Mouse (Mus musculus): Measurements from ENCODE around the gene Muc4. TPM values are rescaled to one million over a fixed set of nuclear protein-coding genes. Genes with fewer than 3 reads are reported as not detected.

The Muc4 gene
- not detected in 2 replicates for polyA plus RNA-seq (2012; ENCODE audit: insufficient read depth, low replicate concordance)

DNA sequence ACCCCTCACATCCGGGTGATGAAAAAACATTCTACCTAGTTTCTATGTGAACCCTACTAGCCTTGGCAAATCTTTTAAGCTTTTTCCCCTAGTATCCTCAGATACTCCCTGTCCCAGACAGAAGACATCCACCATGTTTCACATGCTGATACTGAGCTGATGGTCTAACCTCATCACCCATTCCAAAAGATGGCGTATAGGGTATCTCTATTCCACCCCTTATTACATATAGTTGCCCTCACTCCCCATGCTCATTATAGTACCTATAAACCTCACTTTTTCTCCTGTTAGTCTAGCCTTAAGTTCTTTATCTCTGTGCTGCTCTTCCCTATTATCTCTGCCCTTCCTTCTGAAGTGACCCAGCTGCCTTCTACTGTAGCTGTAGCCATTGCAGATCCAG, at the start of gene Muc4:
TSS of gene Muc4 (plus strand) at position 301 of the 400 bp plus-strand sequence.
- H3K36me3 ChIP-seq (replicated peaks; ENCODE audit: low read length), result no peaks in the 10 kb centered on the region
- H3K9me3 ChIP-seq, result peaks cover 8% of the 10 kb centered on the region
- peaks cover 75% of the 10 kb centered on the region for H3K27me3 ChIP-seq (replicated peaks)
- H3K4me3 ChIP-seq (replicated peaks), result no peak within 1 kb of the TSS
- TF ChIP-seq FLI1 (IDR thresholded peaks at IDR 0.05; ENCODE audit: low read length), result no peak
- TF ChIP-seq GATA1 (IDR thresholded peaks at IDR 0.05; ENCODE audit: borderline replicate concordance, low read length), result no peak
- H3K4me1 ChIP-seq, result peaks cover 7% of the 10 kb centered on the region; the same call in 1 of the 2 replicates

DNA sequence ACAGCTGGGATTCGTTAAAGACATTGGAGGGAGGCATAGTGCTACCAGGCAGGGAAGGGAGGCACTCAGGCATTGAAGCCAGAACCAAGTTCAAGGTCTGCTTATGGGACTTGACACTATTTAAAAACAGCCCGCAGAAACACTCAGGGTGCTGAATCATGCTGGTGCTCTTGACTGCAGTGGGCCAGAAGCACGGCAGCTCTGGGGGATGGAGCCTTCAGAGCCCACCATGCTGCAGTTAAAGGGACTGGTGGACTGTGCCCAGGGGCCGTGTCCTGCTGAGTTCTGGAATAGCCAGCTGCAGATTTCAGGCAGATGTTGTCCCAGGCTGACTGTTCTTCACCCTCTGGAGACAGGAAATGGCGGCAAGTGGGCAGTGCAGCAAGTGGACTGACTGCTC, 49.7 kb upstream of the Muc4 start:
- Histone ChIP-seq H3K4me3 (replicated peaks) (no peak overlapping the region), H3K9me3 (no peaks in the 10 kb centered on the region), H3K36me3 (replicated peaks; ENCODE audit: low read length) (peaks cover 21% of the 10 kb centered on the region), H3K27me3 (replicated peaks) (no peaks in the 10 kb centered on the region), H3K4me1 (peaks cover 71% of the 10 kb centered on the region)
- TF ChIP-seq FLI1 (IDR thresholded peaks at IDR 0.05; ENCODE audit: low read length) (no peak), GATA1 (IDR thresholded peaks at IDR 0.05; ENCODE audit: borderline replicate concordance, low read length) (no peak)

GRCm38 (mm10) chr16:32687221-32687620, 48.5 kb upstream of the Muc4 start:
- Histone ChIP-seq H3K4me3 (replicated peaks) (no peak overlapping the region), H3K4me1 (peaks cover 62% of the 10 kb centered on the region), H3K9me3 (no peaks in the 10 kb centered on the region), H3K27me3 (replicated peaks) (no peaks in the 10 kb centered on the region), H3K36me3 (replicated peaks; ENCODE audit: low read length) (peaks cover 14% of the 10 kb centered on the region)
- TF ChIP-seq FLI1 (IDR thresholded peaks at IDR 0.05; ENCODE audit: low read length) (no peak), GATA1 (IDR thresholded peaks at IDR 0.05; ENCODE audit: borderline replicate concordance, low read length) (no peak)

DNA sequence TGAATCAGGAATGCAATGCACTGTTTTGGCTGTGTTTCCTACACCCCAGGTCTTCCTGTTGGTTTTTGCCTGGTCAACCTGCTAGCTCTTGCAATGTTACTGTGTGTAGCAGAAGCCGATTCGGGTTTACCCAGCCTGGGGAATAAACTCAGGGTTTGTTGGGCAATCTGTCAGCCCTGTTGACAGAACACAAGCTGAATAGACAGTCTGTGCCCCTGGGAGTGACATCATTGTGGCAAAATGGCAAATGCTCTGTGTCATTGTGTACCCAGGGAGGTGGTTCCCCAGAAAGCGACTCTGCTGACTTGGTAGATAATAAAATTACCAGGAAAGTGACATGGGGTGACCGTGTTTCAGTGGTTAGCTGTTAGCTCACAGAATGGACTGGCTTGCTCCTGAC, 46.9 kb upstream of the Muc4 start:
- TF ChIP-seq FLI1 (IDR thresholded peaks at IDR 0.05; ENCODE audit: low read length), result no peak
- 0 out of 3 replicates have a peak, but pooled peaks have one; percentile 10 for TF ChIP-seq GATA1 (IDR thresholded peaks at IDR 0.05; ENCODE audit: borderline replicate concordance, low read length)
- Histone ChIP-seq H3K4me1 (peaks cover 48% of the 10 kb centered on the region), H3K36me3 (replicated peaks; ENCODE audit: low read length) (no peaks in the 10 kb centered on the region), H3K9me3 (no peaks in the 10 kb centered on the region), H3K4me3 (replicated peaks) (peak overlapping the region; percentile 86), H3K27me3 (replicated peaks) (peaks cover 3% of the 10 kb centered on the region)

GRCm38 (mm10) chr16:32689501-32689900, 46.2 kb upstream of the Muc4 start:
- peak overlapping the region; percentile 86 for H3K4me3 ChIP-seq (replicated peaks)
- TF ChIP-seq GATA1 (IDR thresholded peaks at IDR 0.05; ENCODE audit: borderline replicate concordance, low read length) (no peak), FLI1 (IDR thresholded peaks at IDR 0.05; ENCODE audit: low read length) (no peak)
- H3K9me3 ChIP-seq, result no peaks in the 10 kb centered on the region
- peaks cover 5% of the 10 kb centered on the region for H3K27me3 ChIP-seq (replicated peaks)
- H3K36me3 ChIP-seq (replicated peaks; ENCODE audit: low read length), result no peaks in the 10 kb centered on the region
- H3K4me1 ChIP-seq, result peaks cover 48% of the 10 kb centered on the region

- Histone ChIP-seq H3K27me3 (replicated peaks) (peaks cover 39% of the 10 kb centered on the region), H3K36me3 (replicated peaks; ENCODE audit: low read length) (no peaks in the 10 kb centered on the region), H3K4me1 (peaks cover 25% of the 10 kb centered on the region), H3K9me3 (peaks cover 11% of the 10 kb centered on the region), H3K4me3 (replicated peaks) (no peak overlapping the region)
- TF ChIP-seq GATA1 (IDR thresholded peaks at IDR 0.05; ENCODE audit: borderline replicate concordance, low read length) (no peak), FLI1 (IDR thresholded peaks at IDR 0.05; ENCODE audit: low read length) (no peak)
These were observed 38.7 kb upstream of the Muc4 start for GRCm38 (mm10) chr16:32696841-32697464.

DNA sequence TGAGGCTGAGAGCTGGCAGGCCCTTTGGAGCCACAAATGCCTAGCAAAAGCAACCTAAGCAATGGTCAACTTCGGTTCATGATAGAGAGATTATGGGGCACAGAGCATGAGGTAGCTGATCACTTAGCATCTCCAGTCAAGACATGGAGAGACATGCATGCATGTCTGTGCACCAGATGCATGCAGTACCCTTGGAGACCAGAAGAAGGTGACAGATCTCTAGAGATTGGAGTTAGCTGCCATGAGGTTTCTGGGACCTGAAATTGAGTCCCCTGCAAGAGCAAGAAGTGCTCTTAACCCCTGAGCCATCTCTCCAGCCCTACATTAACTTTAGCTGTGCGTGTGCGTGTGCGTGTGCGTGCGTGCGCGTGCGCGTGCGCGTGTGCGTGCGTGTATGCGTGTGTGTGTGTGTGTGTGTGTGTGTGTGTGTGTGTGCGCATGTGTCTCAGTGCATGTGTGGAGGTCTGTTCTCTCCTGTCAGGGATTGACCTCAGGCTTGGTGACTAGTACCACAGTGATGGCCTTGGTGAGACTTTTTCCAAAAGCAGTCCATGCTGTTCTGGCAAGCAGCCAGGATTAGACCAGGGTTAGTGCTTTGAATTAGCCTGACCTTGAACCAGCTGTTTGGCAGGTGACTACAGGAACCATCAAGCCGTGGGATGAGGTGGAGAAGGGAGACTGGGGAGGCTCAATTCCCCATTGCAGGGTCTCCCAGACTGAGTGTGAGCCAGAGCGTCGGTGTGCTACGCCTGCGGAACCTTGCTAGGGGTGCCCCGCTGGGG, 37.8 kb upstream of the Muc4 start:
- peaks cover 25% of the 10 kb centered on the region for H3K4me1 ChIP-seq
- no peaks in the 10 kb centered on the region for H3K36me3 ChIP-seq (replicated peaks; ENCODE audit: low read length)
- no peak overlapping the region for H3K4me3 ChIP-seq (replicated peaks)
- peaks cover 11% of the 10 kb centered on the region for H3K9me3 ChIP-seq
- TF ChIP-seq FLI1 (IDR thresholded peaks at IDR 0.05; ENCODE audit: low read length) (no peak), GATA1 (IDR thresholded peaks at IDR 0.05; ENCODE audit: borderline replicate concordance, low read length) (no peak)
- peaks cover 39% of the 10 kb centered on the region for H3K27me3 ChIP-seq (replicated peaks)

- Histone ChIP-seq H3K9me3 (peaks cover 11% of the 10 kb centered on the region), H3K27me3 (replicated peaks) (peaks cover 38% of the 10 kb centered on the region), H3K4me1 (peaks cover 25% of the 10 kb centered on the region), H3K36me3 (replicated peaks; ENCODE audit: low read length) (no peaks in the 10 kb centered on the region), H3K4me3 (replicated peaks) (peak overlapping the region; percentile 21)
- TF ChIP-seq FLI1 (IDR thresholded peaks at IDR 0.05; ENCODE audit: low read length) (no peak), GATA1 (IDR thresholded peaks at IDR 0.05; ENCODE audit: borderline replicate concordance, low read length) (no peak)
These were observed 37.1 kb upstream of the Muc4 start for GRCm38 (mm10) chr16:32698550-32698949.

GRCm38 (mm10) chr16:32703312-32703912, 32.3 kb upstream of the Muc4 start:
- Histone ChIP-seq H3K4me1 (peaks cover 28% of the 10 kb centered on the region), H3K36me3 (replicated peaks; ENCODE audit: low read length) (no peaks in the 10 kb centered on the region), H3K27me3 (replicated peaks) (peaks cover 38% of the 10 kb centered on the region), H3K4me3 (replicated peaks) (no peak overlapping the region), H3K9me3 (peaks cover 22% of the 10 kb centered on the region)
- TF ChIP-seq GATA1 (IDR thresholded peaks at IDR 0.05; ENCODE audit: borderline replicate concordance, low read length) (no peak), FLI1 (IDR thresholded peaks at IDR 0.05; ENCODE audit: low read length) (no peak)

DNA sequence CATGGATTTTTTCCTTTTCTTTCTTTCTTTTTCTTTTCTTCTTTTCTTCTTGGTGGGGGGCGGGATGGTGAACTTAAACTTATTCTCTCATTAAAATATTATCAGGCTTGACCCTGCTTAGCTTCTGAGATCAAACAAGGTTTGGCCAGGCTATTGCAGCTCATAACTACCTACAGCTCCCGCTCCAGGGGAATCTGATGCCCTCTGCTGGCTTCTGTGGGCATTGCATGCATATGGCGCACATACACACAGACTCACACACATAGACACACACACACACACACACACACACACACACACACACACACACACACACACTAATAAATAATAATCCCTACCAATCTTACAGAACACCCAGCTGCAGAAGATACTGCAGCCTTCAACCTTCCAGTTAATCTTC, 30.1 kb upstream of the Muc4 start:
- Histone ChIP-seq H3K27me3 (replicated peaks) (peaks cover 36% of the 10 kb centered on the region), H3K9me3 (peaks cover 18% of the 10 kb centered on the region), H3K4me1 (peaks cover 21% of the 10 kb centered on the region), H3K4me3 (replicated peaks) (no peak overlapping the region), H3K36me3 (replicated peaks; ENCODE audit: low read length) (no peaks in the 10 kb centered on the region)
- TF ChIP-seq FLI1 (IDR thresholded peaks at IDR 0.05; ENCODE audit: low read length) (no peak), GATA1 (IDR thresholded peaks at IDR 0.05; ENCODE audit: borderline replicate concordance, low read length) (no peak)
